Mouse (Mus musculus) gastrocnemius, postnatal 36 days (tissue): ENCODE data around the gene Dnase2b. TPM values are rescaled to one million over a fixed set of nuclear protein-coding genes. Genes with fewer than 3 reads are reported as not detected.

Experiments
- DNase-seq, 2 experiments: peaks; one replicate each; pipeline ENCODE4 v3.0.0; 2022
- intact Hi-C: fragments of 180-260 bp; cut with DNase I; formaldehyde crosslinking; loops from one replicate; pipeline ENCODE4 v1.15.1; 2025
- long read RNA-seq, 2 experiments: library from polyadenylated mRNA; stranded (forward); transcript quantifications; one replicate each; pipeline ENCODE4 v2.0.0; 2021
- total RNA-seq, 2 experiments: library from RNA; stranded (reverse); gene quantifications; 2 replicates each; pipeline ENCODE4 v1.2.3; 2021

Gene Dnase2b
- total RNA-seq = not detected
- long read RNA-seq, experiment 1 = 0 reads
- long read RNA-seq, experiment 2 = 0 reads

GRCm38 (mm10) chr3:146615496-146615895 is at the start of gene Dnase2b:
TSS of gene Dnase2b (minus strand) at chr3:146615596.
- DNase-seq = no peak
- intact Hi-C loops = no loop called here

GRCm38 (mm10) chr3:146661907-146662306 is 46.5 kb upstream of the Dnase2b start:
- intact Hi-C loops = no loop called here

GRCm38 (mm10) chr3:146661001-146661400 is 45.6 kb upstream of the Dnase2b start:
- DNase-seq = no peak
- intact Hi-C loops = no loop called here

More at GRCm38 (mm10) chr3:146661907-146662306, 46.5 kb upstream of the Dnase2b start:
- no peak for DNase-seq

GRCm38 (mm10) chr3:146659321-146659720 is 43.9 kb upstream of the Dnase2b start:
- intact Hi-C loops = no loop called here
- no peak for DNase-seq

GRCm38 (mm10) chr3:146658061-146658639 is 42.8 kb upstream of the Dnase2b start:
- intact Hi-C loops = no loop called here
- DNase-seq = no peak

- intact Hi-C loops = no loop called here
- DNase-seq = no peak
Observed at GRCm38 (mm10) chr3:146657433-146657832, 42.0 kb upstream of the Dnase2b start.

- no peak for DNase-seq
- intact Hi-C loops = no loop called here
Observed at GRCm38 (mm10) chr3:146655111-146655577, 39.7 kb upstream of the Dnase2b start.

- DNase-seq = no peak
- intact Hi-C loops = no loop called here
Observed at GRCm38 (mm10) chr3:146653692-146654091, 38.3 kb upstream of the Dnase2b start.

- intact Hi-C loops = no loop called here
- DNase-seq = no peak
Observed at GRCm38 (mm10) chr3:146652431-146652830, 37.0 kb upstream of the Dnase2b start.

GRCm38 (mm10) chr3:146651217-146651616 is 35.8 kb upstream of the Dnase2b start, which contains the start of gene 4930503B20Rik:
TSS of gene 4930503B20Rik (minus strand) at chr3:146651317.
- intact Hi-C loops = no loop called here
- no peak for DNase-seq

- intact Hi-C loops = no loop called here
Observed at GRCm38 (mm10) chr3:146650716-146651115, 35.3 kb upstream of the Dnase2b start.

GRCm38 (mm10) chr3:146649311-146649894 is 34.0 kb upstream of the Dnase2b start:
- DNase-seq = no peak
- intact Hi-C loops = no loop called here

More at GRCm38 (mm10) chr3:146650716-146651115, 35.3 kb upstream of the Dnase2b start:
- no peak for DNase-seq

GRCm38 (mm10) chr3:146641818-146642427 is 26.5 kb upstream of the Dnase2b start:
- DNase-seq = no peak
- intact Hi-C loops = no loop called here

- DNase-seq = no peak
- intact Hi-C loops = no loop called here
Observed at GRCm38 (mm10) chr3:146632506-146632905, 17.1 kb upstream of the Dnase2b start.

- intact Hi-C loops = no loop called here
Observed at GRCm38 (mm10) chr3:146628227-146628982, 13.0 kb upstream of the Dnase2b start.

GRCm38 (mm10) chr3:146625766-146626165 is 10.4 kb upstream of the Dnase2b start:
- DNase-seq = no peak
- intact Hi-C loops = no loop called here

More at GRCm38 (mm10) chr3:146628227-146628982, 13.0 kb upstream of the Dnase2b start:
- no peak for DNase-seq

- intact Hi-C loops = no loop called here
- no peak for DNase-seq
Observed at GRCm38 (mm10) chr3:146621966-146622365, 6.6 kb upstream of the Dnase2b start.

GRCm38 (mm10) chr3:146620555-146621249 is 5.3 kb upstream of the Dnase2b start:
- intact Hi-C loops = no loop called here

GRCm38 (mm10) chr3:146620101-146620500 is 4.7 kb upstream of the Dnase2b start:
- intact Hi-C loops = no loop called here
- DNase-seq = no peak

More at GRCm38 (mm10) chr3:146620555-146621249, 5.3 kb upstream of the Dnase2b start:
- no peak for DNase-seq

- DNase-seq = no peak
- intact Hi-C loops = no loop called here
Observed at GRCm38 (mm10) chr3:146618357-146618756, 3.0 kb upstream of the Dnase2b start.
